Mouse (Mus musculus) kidney, postnatal 36 days (tissue): ENCODE data around the gene Dbp.

Experiments
- DNase-seq, 2 experiments: peaks; one replicate each; pipeline ENCODE4 v3.0.0; 2021 to 2022; ENCODE audit warnings: mixed read lengths in 2 of 2

Dbp gene

DNA sequence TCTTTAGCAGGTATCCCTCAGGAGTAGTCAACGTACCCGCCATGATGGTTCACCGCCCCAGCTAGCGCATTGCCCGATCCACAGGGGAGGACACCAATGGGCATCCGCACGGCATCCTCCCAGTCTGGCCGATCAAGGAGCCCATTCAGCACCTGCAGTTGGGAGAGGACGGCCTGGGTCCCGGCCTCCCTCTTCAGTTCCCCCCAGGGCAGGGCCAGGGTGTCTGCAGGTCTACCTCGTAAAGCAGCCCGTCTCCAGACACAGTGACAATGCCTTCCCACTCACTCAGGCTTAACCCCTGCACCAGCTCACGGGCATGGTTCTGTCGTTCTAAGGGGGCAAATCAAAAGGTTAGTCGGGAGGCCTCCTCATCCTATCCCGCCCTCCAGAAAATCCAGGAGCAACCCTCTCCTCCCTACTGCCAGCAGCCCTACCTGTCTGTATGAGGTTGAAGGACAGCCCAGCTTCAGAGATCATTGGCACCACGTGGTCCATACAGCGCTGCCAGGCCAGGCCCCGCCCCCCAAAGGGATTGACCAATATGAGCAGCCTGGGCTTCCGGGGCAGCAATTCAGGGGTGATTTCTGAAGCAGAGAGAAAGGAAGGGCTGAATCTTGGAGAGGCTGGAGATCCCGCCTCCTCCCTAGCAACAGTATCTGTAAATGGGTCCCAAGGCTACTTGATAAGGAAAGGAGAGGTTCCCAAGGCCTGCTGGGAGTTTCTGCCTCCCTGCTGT is 7.3 kb downstream of the Dbp start:
- peak; percentile 93 to 94 for DNase-seq

DNA sequence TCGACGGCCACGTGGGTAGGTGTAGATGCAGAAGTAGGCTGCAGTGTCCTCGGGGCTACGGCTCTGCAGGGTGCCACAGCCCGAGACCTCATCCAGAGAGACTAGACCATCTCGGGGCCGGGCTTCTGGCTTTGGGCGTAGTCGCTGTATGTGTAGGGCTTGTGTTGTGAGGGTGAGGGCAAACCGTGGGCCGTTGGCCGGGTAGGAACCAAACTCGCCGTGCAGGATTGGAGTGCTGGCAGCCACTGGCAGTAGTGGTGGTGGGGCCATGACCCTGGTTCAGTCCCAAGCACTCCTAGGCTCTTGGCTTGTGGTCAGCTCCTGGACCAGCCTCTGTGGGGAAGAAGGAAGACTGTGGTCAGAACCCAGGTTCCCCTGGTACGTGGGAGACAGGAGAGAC is 8.5 kb downstream of the Dbp start:
- DNase-seq = peak in 1 of 2 experiments; percentile 39

DNA sequence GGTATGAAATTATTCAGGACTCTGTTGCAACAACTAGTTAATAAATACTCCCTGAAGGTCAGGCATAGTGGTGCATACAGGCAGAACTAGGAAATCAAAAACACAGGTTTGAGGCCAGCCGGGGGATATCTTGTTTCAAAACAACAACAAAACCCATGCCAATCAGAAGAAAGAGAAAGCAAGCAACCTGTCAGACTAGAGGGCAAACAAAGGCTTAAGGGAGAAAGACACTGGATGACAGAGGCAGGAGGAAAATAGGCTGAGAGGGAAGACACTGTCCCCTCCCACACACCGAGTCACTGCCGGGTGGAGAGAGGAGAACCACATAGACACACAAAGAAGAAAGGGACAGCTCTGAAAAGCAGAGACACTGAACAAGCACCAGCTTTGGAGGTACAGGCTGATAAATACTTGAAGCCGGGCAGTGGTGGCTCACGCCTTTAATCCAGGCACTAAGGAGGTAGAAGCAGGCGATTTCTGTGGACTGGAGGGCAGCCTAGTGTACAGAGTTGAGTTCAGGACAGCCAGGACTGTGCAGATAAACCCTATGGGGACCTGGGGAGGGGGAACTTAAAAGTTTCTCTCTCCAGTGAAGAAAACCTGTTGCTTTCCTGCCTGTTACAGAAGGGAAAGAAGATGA is 9.1 kb downstream of the Dbp start:
- DNase-seq = peak in 1 of 2 experiments; percentile 14

DNA sequence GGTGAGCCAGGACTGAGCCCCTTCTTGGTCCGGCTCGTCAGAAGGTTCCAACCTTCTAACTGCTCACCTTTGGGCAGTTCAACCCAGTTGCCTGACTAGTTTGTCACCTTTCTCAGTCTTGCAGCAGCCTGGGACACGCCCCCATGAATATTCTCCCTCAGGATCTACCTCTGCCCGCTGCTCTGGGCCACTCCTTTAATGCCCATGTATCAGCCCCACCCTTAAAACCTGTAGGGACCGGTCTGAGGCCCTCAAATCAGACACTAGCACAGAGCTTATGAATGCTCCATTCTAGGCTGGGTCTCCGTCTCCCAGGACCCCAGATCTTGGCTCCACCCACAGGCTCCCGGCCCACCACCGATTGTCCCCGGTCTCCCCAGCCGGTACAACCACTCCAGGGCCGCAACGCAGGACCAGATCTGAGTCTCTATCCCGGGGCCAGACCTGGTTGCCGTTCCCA is 9.8 kb downstream of the Dbp start:
- DNase-seq = peak; percentile 61 to 79

DNA sequence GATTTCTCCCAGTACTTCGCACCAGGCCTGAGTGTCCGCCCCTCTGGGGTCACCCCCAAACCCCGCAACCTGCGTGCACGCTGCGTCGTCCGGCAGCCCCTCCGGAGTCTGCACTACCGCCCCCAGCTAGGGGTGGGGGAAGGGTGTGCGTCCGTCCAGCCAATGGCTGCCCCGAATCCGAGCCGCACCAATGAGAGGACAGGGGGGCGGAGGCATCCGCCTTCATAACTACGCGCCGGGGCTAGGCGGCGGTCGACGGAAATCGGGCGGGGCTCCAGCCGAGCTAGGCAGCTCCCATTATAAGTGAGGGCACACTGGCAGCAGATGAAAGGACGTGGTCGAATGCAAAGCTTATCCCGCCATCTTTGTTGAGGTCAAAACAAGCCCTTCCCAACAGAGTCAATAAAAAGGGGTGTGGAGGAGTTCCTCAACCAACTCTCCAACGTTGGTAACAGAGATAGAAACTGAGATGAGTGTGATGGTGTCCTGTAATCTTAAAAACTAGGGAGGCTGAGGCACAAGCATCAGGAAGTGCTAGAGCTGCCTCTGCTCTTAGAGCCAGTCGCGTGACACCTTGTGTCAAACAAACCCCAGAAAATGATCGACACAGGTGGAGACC is 10.3 kb downstream of the Dbp start, which contains the start of gene Rpl18:
Gene Rpl18, plus strand, starts transcription at position 368 of the 619 bp plus-strand sequence.
- peak; percentile 99 for DNase-seq

DNA sequence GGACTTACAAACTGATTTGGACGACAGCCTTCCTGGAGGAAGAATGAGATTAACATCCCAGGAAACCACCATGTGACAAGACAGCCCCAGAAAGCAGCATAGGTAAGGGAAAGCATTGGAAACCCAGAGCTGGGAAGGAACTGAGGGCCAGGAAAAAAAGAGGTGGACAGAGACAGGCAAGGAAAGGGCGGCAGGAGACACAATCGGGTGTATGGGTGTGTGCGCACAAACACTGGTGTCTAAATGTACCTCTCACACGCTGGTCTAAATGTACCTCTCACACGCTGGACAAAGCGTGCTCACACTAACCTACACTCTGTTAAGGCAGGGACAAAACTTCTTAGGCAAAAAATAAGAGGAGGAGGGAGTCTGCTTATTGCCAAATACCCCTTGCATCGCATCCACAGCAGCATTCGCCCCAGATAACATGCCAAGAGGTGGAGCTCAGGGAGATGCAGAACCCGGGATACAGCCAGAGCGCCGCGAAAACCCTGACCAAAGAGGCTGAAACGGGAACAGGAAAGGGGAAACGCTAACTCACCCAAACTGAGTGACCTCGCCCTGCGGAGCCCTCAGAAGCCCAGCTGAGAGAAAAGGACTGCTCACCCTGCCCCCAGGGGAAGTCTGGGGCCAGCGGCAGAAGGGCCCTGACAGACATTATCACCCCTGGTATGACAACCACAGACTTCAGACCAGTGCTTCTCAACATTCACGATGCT is 11.0 kb downstream of the Dbp start:
- peak in 1 of 2 experiments; percentile 31 for DNase-seq

DNA sequence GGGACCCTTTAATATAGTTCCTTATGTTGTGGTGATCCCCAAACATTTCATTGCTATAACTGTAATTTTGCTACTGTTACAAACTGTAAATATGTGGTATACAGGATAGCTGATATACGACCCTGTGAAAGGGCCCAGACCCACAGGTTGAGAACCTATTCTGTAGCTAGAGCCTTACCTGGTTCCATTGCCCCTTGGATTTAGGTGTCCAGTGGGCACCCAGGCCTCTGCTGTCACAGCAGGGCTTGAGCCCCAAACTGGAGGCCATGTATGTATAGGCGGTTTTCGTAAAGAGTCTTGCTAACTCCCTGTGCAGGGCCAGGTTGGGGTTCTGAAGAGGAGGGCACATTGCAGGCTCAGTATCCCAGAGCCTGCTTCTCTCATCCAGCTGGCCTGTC is 11.6 kb downstream of the Dbp start:
- no peak for DNase-seq

DNA sequence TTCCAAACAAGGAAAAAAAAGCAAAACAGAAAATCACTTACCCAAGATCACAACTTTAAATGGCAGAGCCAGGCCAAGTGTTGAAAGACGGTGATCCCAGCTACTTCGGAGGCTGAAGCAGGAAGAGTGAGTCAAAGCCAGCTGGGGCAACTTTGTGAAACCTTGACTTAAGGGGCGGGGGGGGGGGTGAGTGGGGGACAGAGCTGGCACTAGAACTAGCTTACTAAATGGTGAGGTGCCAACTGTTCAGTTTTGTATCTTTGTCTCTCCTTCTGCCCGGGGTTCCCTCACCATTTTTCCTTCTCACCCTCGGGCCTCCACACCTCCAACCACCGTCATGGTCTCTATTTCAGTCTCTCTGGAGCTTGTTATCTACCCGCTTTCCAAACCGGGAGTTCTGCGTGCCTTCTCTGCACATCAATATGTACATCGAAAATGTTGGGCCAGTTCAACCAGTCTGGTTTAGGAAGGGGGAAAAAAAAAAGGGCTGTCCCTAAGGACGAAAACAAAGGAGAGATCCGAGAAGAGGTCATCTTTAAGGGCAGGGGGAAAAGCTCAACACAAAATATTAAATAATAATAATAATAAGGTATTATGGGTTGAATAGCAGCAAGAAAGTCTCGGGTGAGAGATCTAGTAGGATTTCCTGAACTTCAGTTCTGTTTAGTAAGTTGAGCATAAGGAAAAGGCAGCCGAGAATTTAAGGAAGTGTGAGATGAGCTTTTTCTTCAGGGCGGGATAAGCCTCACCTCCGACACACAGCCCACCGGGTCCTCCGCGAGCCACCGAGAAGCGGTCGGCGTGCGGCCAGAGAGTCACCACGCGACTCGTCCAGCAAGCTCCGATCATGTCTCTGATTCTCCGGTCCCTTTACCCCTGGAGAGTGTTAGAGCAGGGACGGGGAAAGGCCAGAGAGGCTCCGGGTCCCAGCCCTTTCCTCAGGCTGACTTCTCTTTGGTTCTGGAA is 12.3 kb downstream of the Dbp start:
- no peak for DNase-seq

DNA sequence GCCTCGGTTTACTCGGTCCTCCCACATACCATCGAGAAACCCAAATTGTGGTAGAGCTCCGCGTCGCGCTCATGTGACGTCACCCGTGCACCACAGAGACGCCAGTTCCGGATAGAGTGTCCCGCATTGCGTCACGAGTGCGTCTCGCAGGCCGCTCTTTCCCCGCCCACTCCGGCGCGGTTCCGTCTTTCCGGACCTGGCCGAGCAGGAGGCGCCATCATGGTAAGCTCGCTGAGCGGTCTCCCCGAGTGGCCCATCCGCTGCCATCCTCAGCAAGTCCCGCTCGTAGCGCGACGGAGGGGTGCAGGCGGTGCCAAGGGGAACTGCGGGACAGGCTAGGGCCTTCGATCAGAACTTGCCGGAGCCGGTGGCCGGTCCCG is 13.0 kb downstream of the Dbp start, which contains the start of gene Sphk2:
Gene Sphk2, minus strand, starts transcription at position 85 of the 380 bp plus-strand sequence.
- DNase-seq = peak; percentile 99

DNA sequence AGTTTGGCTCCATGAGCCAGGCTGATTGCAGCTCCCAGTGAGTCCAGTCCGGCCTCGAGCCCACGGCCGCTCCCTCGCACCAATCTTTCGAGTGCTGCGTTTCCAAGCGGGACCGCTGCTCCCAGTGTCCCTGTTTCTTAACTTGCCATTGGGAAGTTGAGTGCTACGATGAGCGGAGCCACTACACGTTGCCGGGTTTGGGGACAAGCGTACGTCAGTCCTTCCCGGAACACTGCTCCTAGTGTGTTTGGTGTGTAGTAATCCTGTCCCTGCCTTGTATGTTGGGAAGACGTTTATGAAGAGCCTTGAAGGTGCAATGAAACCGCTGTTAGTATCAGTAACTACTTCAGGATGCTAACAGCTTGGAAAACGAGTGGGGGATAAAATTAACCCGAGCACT is 13.4 kb downstream of the Dbp start:
- no peak for DNase-seq

DNA sequence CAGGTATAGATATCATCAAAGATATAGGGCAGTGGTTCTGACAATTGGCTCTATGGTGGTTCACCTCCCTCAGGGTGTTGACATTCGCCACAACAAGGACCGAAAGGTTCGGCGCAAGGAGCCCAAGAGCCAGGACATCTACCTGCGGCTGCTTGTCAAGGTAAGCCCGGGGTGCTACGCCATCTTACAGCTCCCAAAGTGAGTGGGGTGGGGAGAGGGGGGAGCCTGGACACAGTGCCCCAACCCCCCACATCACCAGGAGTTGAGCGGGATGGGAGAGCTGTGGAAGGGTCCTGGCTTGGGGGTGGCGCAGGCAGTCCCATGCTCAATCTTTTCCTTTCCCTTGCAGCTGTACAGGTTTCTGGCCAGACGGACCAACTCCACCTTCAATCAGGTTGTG is 14.3 kb downstream of the Dbp start:
- no peak for DNase-seq

DNA sequence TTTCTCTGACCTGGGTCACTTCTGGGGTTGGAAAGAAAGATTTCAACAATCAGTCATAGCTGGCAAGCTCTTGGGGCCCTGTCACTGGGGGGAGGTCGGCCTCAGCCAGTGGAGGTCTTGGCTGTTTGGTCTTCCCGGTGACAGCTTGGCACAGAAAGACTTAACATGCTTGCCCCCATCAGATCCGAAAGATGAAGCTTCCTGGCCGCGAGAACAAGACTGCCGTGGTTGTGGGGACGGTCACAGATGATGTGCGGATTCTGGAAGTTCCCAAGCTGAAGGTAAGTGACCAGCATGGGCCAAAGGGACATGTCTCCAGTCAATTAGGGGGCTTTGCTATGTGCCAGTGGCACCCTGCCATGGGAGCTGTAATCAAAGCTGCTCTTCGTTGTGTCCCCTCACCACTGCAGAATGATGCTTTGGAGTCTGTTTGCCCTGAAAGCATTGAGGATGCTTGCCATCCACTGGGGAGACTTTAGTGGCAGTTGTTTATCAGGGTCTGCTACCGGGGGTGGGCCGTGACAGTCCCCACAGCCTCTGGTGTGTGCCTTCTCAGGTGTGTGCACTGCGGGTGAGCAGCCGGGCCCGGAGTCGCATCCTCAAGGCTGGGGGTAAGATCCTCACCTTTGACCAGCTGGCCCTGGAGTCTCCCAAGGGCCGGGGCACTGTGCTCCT is 15.0 kb downstream of the Dbp start:
- DNase-seq = no peak

DNA sequence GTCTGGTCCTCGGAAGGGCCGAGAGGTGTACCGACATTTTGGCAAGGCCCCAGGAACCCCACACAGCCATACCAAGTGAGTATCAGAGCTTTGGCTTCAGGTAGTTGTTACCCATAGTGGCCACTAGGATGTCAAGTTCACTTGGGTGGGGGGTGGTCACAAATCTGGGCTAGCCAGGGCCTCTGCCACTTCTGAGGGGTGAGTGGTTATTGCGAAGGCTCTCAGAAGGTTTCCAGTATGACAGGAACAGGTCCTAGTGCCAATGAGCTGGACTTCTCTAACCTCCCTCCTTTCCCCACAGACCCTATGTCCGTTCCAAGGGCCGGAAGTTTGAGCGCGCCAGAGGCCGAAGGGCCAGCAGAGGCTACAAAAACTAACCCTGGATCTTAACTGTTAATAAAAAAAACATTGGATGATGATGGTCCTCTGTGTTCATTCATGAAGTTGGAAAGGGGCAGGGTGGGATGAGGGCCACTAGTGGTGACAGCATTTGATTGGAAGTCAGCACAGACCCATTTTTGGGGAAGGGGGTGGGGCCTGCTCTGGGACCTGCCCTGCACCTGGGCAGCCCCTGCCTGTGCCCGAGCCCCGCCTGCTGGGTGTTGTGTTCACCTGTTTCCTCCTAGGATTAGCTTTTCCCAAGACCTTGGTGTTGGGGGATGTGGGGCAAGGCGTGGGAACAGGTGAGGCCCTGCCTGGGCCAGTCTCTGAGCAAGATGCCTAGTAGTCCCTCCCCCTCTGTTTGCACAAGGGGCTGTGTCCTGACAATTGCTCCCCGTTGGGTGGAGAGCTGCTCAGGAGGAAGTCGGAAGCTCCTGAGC is 15.7 kb downstream of the Dbp start, which contains the start of gene Fam83e:
Gene Fam83e, plus strand, starts transcription at position 800 of the 821 bp plus-strand sequence.
- DNase-seq = peak in 1 of 2 experiments; percentile 17

DNA sequence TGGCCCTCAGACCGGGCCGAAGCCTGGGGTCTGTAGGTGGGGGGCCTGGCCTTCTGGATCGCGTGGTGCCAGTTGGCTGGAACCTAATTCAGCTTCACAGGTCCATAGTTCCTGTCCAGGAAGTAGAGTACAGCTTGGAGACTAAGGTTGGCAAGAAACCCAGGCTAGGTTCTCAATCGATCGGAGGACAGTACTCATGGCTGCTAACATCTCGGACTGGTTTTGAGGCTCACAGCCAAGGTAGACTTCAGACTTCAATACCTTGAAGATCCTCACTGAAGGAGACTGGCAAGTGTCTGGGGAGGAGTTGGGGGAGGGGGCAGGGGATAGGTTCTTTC is 16.3 kb downstream of the Dbp start:
- DNase-seq = no peak

DNA sequence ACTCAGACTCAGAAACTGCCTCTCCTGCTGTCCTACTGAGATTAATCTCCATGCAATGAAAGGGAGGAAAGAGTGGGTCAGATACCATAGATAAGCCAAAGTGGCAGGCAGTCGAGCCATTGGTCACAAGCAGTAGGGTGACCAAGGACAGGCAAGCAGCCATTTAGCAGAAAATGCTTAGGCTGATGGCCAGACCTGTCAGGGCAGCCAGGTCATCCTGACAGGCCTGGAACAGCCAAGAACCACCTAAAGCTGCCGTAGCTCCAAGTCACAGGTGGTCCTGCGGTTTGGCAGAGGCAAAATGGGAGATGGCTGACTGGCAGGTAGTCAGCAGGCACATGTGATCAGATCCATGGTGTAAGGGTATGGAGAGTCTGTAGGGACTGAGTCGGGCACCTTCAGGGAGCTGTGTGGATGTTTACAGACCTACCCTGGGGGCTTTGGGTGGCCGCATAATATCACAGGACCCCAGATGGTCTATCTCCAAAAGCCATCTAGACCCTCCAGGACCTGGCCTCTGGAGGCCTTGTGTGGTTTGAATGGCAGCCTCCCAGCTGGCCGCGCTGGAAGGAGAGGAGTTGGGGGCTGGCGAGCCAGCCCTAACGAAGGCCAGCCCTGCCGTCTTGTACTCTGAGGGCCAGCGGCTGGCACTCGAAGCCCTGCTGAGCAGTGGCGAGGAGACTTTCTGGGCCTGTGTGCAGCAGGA is 16.9 kb downstream of the Dbp start:
- no peak for DNase-seq

DNA sequence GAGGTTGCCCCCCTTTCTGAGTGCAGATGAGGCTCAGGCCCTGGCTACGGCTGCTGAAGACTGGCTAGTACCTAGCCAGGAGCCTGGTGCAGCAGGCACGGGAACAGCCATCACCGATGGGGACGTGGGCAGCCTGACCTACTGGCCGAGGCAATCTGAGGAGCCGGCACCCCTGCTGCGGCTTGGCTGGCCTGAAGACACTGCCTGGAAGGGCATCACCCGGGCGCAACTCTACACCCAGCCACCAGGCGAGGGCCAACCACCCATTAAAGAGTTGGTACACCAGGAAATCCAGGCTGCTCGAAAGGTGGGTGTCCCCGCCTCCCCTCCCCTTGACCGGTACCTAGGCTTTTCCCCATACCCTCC is 17.4 kb downstream of the Dbp start:
- DNase-seq = no peak

DNA sequence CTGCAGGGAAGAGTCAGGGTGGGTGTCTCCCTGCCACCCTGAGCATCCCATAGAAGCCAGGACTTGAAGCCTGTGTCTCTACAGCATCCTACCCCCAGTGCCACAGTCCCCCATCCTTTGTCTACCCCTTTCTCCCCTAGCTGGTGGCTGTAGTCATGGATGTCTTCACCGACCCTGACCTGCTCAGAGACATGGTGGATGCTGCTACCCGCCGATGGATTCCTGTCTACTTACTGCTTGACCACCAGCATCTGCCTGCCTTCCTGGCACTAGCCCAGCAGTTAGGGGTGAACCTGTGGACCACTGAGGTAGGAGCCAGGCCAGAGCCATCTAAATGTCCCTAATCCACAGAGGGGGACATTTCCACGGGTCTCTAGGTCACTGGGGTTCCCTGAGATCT is 18.4 kb downstream of the Dbp start:
- no peak for DNase-seq

DNA sequence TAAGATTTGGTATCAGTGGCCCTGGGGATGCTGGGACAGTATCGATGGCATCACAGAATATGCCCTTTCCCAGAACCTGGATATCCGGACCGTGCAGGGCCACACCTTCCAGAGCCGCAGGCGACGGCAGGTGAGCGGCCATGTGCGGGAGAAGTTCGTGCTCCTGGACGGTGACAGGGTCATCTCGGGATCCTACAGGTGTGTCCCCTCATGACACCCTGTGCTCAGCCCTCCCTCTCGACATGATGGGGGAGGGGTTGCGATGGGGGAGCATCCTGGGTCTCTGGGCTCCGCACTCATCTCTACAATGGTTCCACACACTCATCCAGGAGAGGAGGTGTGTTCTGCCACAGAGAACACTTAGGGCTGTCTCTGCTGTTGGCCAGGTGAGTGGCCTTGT is 18.9 kb downstream of the Dbp start:
- no peak for DNase-seq

DNA sequence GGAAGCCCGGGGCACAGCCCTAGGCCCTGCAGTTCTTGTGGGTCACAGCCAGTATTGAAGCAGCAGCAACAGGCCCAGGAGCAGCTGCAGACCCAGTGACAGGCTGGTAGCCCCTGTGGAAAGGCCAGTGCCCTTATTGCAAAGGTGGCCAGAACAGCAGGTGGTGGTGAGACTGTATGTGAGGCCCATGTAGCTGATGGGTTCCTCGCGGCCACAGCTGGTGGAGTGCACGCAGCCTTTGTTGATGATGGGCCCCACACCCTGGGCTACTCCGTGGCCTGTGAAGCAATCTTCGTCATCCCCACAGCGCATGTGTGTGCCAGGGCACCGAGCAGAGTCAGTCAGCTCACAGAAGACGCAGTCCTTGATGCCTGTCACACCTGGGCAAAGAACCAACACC is 20.3 kb downstream of the Dbp start:
- no peak for DNase-seq

DNA sequence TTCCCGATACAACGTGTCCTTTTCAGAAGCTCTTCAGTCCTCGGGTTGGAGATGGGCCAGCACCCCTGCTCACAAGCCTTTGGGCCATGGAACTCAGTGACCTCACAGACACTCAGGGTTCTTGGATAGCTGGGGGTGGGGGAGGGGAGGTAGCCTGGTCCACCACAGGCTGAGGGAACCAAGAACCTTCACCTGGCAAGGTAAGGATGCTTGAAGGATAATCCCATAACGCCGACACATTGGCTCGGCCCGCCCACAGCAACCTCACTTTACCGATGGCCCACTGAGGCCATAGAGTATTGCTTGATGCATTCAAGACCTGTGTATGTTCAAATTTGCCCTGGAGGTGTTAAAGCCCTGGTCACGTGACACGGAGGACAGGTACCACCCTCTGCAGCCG is 20.8 kb downstream of the Dbp start, which contains the start of gene Spaca4:
Gene Spaca4, minus strand, starts transcription at position 101 of the 400 bp plus-strand sequence.
- DNase-seq = no peak
